Mouse (Mus musculus) heart, adult 2 months (tissue): ENCODE results near the gene Jak1.

Experiments used
- CTCF ChIP-seq: fragments of 200-600 bp; IDR thresholded peaks from 2 replicates; pipeline ENCODE4 v1.8.1; 2022; ENCODE audit warnings: antibody characterized with exemption, mild to moderate bottlenecking, moderate library complexity
- POLR2A ChIP-seq: fragments of 200-500 bp; IDR thresholded peaks from 2 replicates; pipeline ENCODE4 v1.6.1; 2011; ENCODE audit warnings: mild to moderate bottlenecking, low read depth, low read length, control low read depth; ENCODE audit not compliant: insufficient read depth

DNA sequence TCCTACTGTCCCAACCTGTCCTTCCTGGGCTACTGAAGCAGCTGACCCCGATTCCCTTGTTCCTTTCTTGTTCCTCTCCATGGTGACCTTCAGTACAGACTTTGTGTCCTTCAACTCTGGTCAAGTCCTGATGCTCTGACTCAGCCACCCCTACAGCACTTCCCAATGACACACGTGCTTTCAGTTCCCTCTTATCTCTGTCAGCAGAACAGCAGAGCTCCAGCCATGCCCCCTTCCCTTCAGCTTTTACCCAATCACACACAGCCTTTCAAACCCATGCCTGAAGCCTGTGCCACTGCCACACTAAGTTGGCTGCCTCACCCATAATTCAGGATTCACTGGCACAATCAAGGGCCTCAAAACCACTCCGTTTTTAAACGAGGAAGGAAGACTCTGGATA, 109.5 kb downstream of the Jak1 start:
- no peak for TF ChIP-seq CTCF
- no peak for TF ChIP-seq POLR2A
